Mouse (Mus musculus) thymus, postnatal 14 days (tissue): ENCODE results near the gene Zfp119b.
"Not testable (repeated sequence)": the region's sequence is repeated elsewhere in the genome, so short reads cannot be mapped to it uniquely, and the experiment has no call there.

Source experiments
- DNase-seq: peaks from one replicate; pipeline ENCODE4 v3.0.0; 2021

Gene Zfp119b

GRCm38 (mm10) chr17:55957168-55957567 is 7.9 kb upstream of the Zfp119b start:
- peak; percentile 77 for DNase-seq

- DNase-seq: no peak
These were observed 7.3 kb upstream of the Zfp119b start for GRCm38 (mm10) chr17:55956591-55956990.

GRCm38 (mm10) chr17:55956129-55956528 is 6.8 kb upstream of the Zfp119b start:
- peak; percentile 84 for DNase-seq

- no peak for DNase-seq
These were observed 4.9 kb upstream of the Zfp119b start for GRCm38 (mm10) chr17:55954229-55954628.

GRCm38 (mm10) chr17:55953751-55954150 is 4.5 kb upstream of the Zfp119b start:
- DNase-seq: no peak

GRCm38 (mm10) chr17:55952447-55953027 is 3.2 kb upstream of the Zfp119b start, which contains the start of gene Ebi3:
TSS of gene Ebi3 (plus strand) at chr17:55952640.
- DNase-seq: no peak

GRCm38 (mm10) chr17:55952041-55952440 is 2.7 kb upstream of the Zfp119b start:
- no peak for DNase-seq

- no peak for DNase-seq
These were observed 1.3 kb upstream of the Zfp119b start for GRCm38 (mm10) chr17:55950601-55951000.

GRCm38 (mm10) chr17:55948647-55949046 is 653 bp downstream of the Zfp119b start:
- DNase-seq: no peak

GRCm38 (mm10) chr17:55945696-55946095 is 3.6 kb downstream of the Zfp119b start:
- no peak for DNase-seq

- peak; percentile 83 for DNase-seq
These were observed 4.2 kb downstream of the Zfp119b start for GRCm38 (mm10) chr17:55944866-55945682.

GRCm38 (mm10) chr17:55944387-55944865 is 4.9 kb downstream of the Zfp119b start:
- DNase-seq: not testable (repeated sequence)

GRCm38 (mm10) chr17:55933191-55933590 is 16.1 kb downstream of the Zfp119b start:
- no peak for DNase-seq

- DNase-seq: no peak
These were observed 16.7 kb downstream of the Zfp119b start for GRCm38 (mm10) chr17:55932635-55933034.

- peak; percentile 76 for DNase-seq
These were observed 17.5 kb downstream of the Zfp119b start for GRCm38 (mm10) chr17:55931553-55932502.

GRCm38 (mm10) chr17:55906669-55907068 is 42.6 kb downstream of the Zfp119b start:
- DNase-seq: no peak

GRCm38 (mm10) chr17:55904131-55904530 is 45.2 kb downstream of the Zfp119b start:
- DNase-seq: no peak

GRCm38 (mm10) chr17:55903687-55904086 is 45.6 kb downstream of the Zfp119b start:
- no peak for DNase-seq

GRCm38 (mm10) chr17:55903087-55903486 is 46.2 kb downstream of the Zfp119b start:
- DNase-seq: no peak

GRCm38 (mm10) chr17:55892406-55892955 is 56.8 kb downstream of the Zfp119b start:
- DNase-seq: peak; percentile 13
